Mouse (Mus musculus): Measurements from ENCODE around the gene Sppl3. TPM values are rescaled to one million over a fixed set of nuclear protein-coding genes. Genes with fewer than 3 reads are reported as not detected.

The Sppl3 gene
- polyA plus RNA-seq, 1 experiment from 2014 or later = 43.6 TPM

- Histone ChIP-seq H3K4me3 (ENCODE audit: low read depth, low read length) (peak overlapping the region; percentile 31), H3K27me3 (ENCODE audit: control insufficient read depth, insufficient read depth, low read length) (no peaks in the 10 kb centered on the region), H3K27ac (replicated peaks; ENCODE audit: low read depth, low read length) (no peak overlapping the region), H3K36me3 (replicated peaks; ENCODE audit: control insufficient read depth, insufficient read depth, low read depth, low read length) (no peaks in the 10 kb centered on the region), H3K9me3 (replicated peaks; ENCODE audit: control insufficient read depth, low read length) (no peaks in the 10 kb centered on the region), H3K4me2 (ENCODE audit: low read depth, low read length) (peak overlapping the region; percentile 63), H3K9ac (replicated peaks; ENCODE audit: low read length) (peak overlapping the region; percentile 35), H3K4me1 (ENCODE audit: control insufficient read depth, insufficient read depth, low read length) (no peaks in the 10 kb centered on the region)
- ATAC-seq (replicated peaks; ENCODE audit: insufficient number of reproducible peaks, low FRiP score, low TSS enrichment, low read depth) (0 out of 2 replicates have a peak, but pooled peaks have one; percentile 15), DNase-seq (ENCODE audit: low spot score) (no peak)
- WGBS = 22% methylated on average over 16 of the region's 16 CpGs
Observed at GRCm38 (mm10) chr5:114980122-114980748, 30.7 kb upstream of the Sppl3 start.

GRCm38 (mm10) chr5:114982001-114982400 is 28.9 kb upstream of the Sppl3 start:
- no peaks in the 10 kb centered on the region for H3K9me3 ChIP-seq (replicated peaks; ENCODE audit: control insufficient read depth, low read length)
- no peak for ATAC-seq (replicated peaks; ENCODE audit: insufficient number of reproducible peaks, low FRiP score, low TSS enrichment, low read depth)
- 46% methylated on average over 15 of the region's 15 CpGs for WGBS

GRCm38 (mm10) chr5:114985074-114985473 is 25.9 kb upstream of the Sppl3 start:
- H3K9me3 ChIP-seq (replicated peaks; ENCODE audit: control insufficient read depth, low read length) = no peaks in the 10 kb centered on the region
- no peaks in the 10 kb centered on the region for H3K36me3 ChIP-seq (replicated peaks; ENCODE audit: control insufficient read depth, insufficient read depth, low read depth, low read length)
- ATAC-seq (replicated peaks; ENCODE audit: insufficient number of reproducible peaks, low FRiP score, low TSS enrichment, low read depth) (no peak), DNase-seq (ENCODE audit: low spot score) (no peak)
- H3K4me3 ChIP-seq (ENCODE audit: low read depth, low read length) = no peak overlapping the region
- no peak overlapping the region for H3K9ac ChIP-seq (replicated peaks; ENCODE audit: low read length)
- no peaks in the 10 kb centered on the region for H3K4me1 ChIP-seq (ENCODE audit: control insufficient read depth, insufficient read depth, low read length)
- H3K27ac ChIP-seq (replicated peaks; ENCODE audit: low read depth, low read length) = no peak overlapping the region
- no peak overlapping the region for H3K4me2 ChIP-seq (ENCODE audit: low read depth, low read length)
- H3K27me3 ChIP-seq (ENCODE audit: control insufficient read depth, insufficient read depth, low read length) = no peaks in the 10 kb centered on the region

More at GRCm38 (mm10) chr5:114982001-114982400, 28.9 kb upstream of the Sppl3 start:
- Histone ChIP-seq H3K4me3 (ENCODE audit: low read depth, low read length) (no peak overlapping the region), H3K4me2 (ENCODE audit: low read depth, low read length) (no peak overlapping the region), H3K27me3 (ENCODE audit: control insufficient read depth, insufficient read depth, low read length) (no peaks in the 10 kb centered on the region), H3K9ac (replicated peaks; ENCODE audit: low read length) (no peak overlapping the region), H3K27ac (replicated peaks; ENCODE audit: low read depth, low read length) (no peak overlapping the region), H3K36me3 (replicated peaks; ENCODE audit: control insufficient read depth, insufficient read depth, low read depth, low read length) (no peaks in the 10 kb centered on the region), H3K4me1 (ENCODE audit: control insufficient read depth, insufficient read depth, low read length) (no peaks in the 10 kb centered on the region)
- DNase-seq (ENCODE audit: low spot score) = no peak

- H3K4me2 ChIP-seq (ENCODE audit: low read depth, low read length) = no peak overlapping the region
- no peak for DNase-seq (ENCODE audit: low spot score)
Observed at GRCm38 (mm10) chr5:114996447-114996846, 14.5 kb upstream of the Sppl3 start.

GRCm38 (mm10) chr5:114997327-114997726 is 13.6 kb upstream of the Sppl3 start:
- no peaks in the 10 kb centered on the region for H3K4me1 ChIP-seq (ENCODE audit: control insufficient read depth, insufficient read depth, low read length)
- H3K9me3 ChIP-seq (replicated peaks; ENCODE audit: control insufficient read depth, low read length) = no peaks in the 10 kb centered on the region
- no peaks in the 10 kb centered on the region for H3K36me3 ChIP-seq (replicated peaks; ENCODE audit: control insufficient read depth, insufficient read depth, low read depth, low read length)
- H3K9ac ChIP-seq (replicated peaks; ENCODE audit: low read length) = no peak overlapping the region
- WGBS = 67% methylated on average over 6 of the region's 6 CpGs
- no peaks in the 10 kb centered on the region for H3K27me3 ChIP-seq (ENCODE audit: control insufficient read depth, insufficient read depth, low read length)
- no peak overlapping the region for H3K4me3 ChIP-seq (ENCODE audit: low read depth, low read length)
- DNase-seq (ENCODE audit: low spot score) = no peak
- H3K27ac ChIP-seq (replicated peaks; ENCODE audit: low read depth, low read length) = no peak overlapping the region
- H3K4me2 ChIP-seq (ENCODE audit: low read depth, low read length) = no peak overlapping the region
- ATAC-seq (replicated peaks; ENCODE audit: insufficient number of reproducible peaks, low FRiP score, low TSS enrichment, low read depth) = no peak

More at GRCm38 (mm10) chr5:114996447-114996846, 14.5 kb upstream of the Sppl3 start:
- WGBS = 82% methylated on average over 16 of the region's 16 CpGs
- Histone ChIP-seq H3K4me3 (ENCODE audit: low read depth, low read length) (no peak overlapping the region), H3K4me1 (ENCODE audit: control insufficient read depth, insufficient read depth, low read length) (no peaks in the 10 kb centered on the region), H3K27ac (replicated peaks; ENCODE audit: low read depth, low read length) (no peak overlapping the region), H3K9ac (replicated peaks; ENCODE audit: low read length) (no peak overlapping the region), H3K9me3 (replicated peaks; ENCODE audit: control insufficient read depth, low read length) (no peaks in the 10 kb centered on the region), H3K27me3 (ENCODE audit: control insufficient read depth, insufficient read depth, low read length) (no peaks in the 10 kb centered on the region), H3K36me3 (replicated peaks; ENCODE audit: control insufficient read depth, insufficient read depth, low read depth, low read length) (no peaks in the 10 kb centered on the region)
- no peak for ATAC-seq (replicated peaks; ENCODE audit: insufficient number of reproducible peaks, low FRiP score, low TSS enrichment, low read depth)

- Histone ChIP-seq H3K27me3 (ENCODE audit: control insufficient read depth, insufficient read depth, low read length) (no peaks in the 10 kb centered on the region), H3K4me2 (ENCODE audit: low read depth, low read length) (no peak overlapping the region), H3K4me1 (ENCODE audit: control insufficient read depth, insufficient read depth, low read length) (no peaks in the 10 kb centered on the region), H3K27ac (replicated peaks; ENCODE audit: low read depth, low read length) (no peak overlapping the region), H3K36me3 (replicated peaks; ENCODE audit: control insufficient read depth, insufficient read depth, low read depth, low read length) (no peaks in the 10 kb centered on the region), H3K4me3 (ENCODE audit: low read depth, low read length) (no peak overlapping the region), H3K9me3 (replicated peaks; ENCODE audit: control insufficient read depth, low read length) (no peaks in the 10 kb centered on the region), H3K9ac (replicated peaks; ENCODE audit: low read length) (no peak overlapping the region)
- WGBS = 75% methylated on average over 2 of the region's 2 CpGs
- DNase-seq (ENCODE audit: low spot score) (no peak), ATAC-seq (replicated peaks; ENCODE audit: insufficient number of reproducible peaks, low FRiP score, low TSS enrichment, low read depth) (no peak)
Observed at GRCm38 (mm10) chr5:115000503-115000902, 10.4 kb upstream of the Sppl3 start.

GRCm38 (mm10) chr5:115001464-115001863 is 9.5 kb upstream of the Sppl3 start:
- Histone ChIP-seq H3K27ac (replicated peaks; ENCODE audit: low read depth, low read length) (no peak overlapping the region), H3K9ac (replicated peaks; ENCODE audit: low read length) (no peak overlapping the region), H3K36me3 (replicated peaks; ENCODE audit: control insufficient read depth, insufficient read depth, low read depth, low read length) (no peaks in the 10 kb centered on the region), H3K4me2 (ENCODE audit: low read depth, low read length) (no peak overlapping the region), H3K27me3 (ENCODE audit: control insufficient read depth, insufficient read depth, low read length) (no peaks in the 10 kb centered on the region), H3K4me3 (ENCODE audit: low read depth, low read length) (no peak overlapping the region), H3K4me1 (ENCODE audit: control insufficient read depth, insufficient read depth, low read length) (no peaks in the 10 kb centered on the region), H3K9me3 (replicated peaks; ENCODE audit: control insufficient read depth, low read length) (no peaks in the 10 kb centered on the region)
- ATAC-seq (replicated peaks; ENCODE audit: insufficient number of reproducible peaks, low FRiP score, low TSS enrichment, low read depth) (no peak), DNase-seq (ENCODE audit: low spot score) (no peak)
- WGBS = 65% methylated on average over 8 of the region's 8 CpGs

GRCm38 (mm10) chr5:115002781-115003180 is 8.2 kb upstream of the Sppl3 start:
- Histone ChIP-seq H3K36me3 (replicated peaks; ENCODE audit: control insufficient read depth, insufficient read depth, low read depth, low read length) (no peaks in the 10 kb centered on the region), H3K4me2 (ENCODE audit: low read depth, low read length) (no peak overlapping the region), H3K27ac (replicated peaks; ENCODE audit: low read depth, low read length) (no peak overlapping the region), H3K4me3 (ENCODE audit: low read depth, low read length) (no peak overlapping the region), H3K4me1 (ENCODE audit: control insufficient read depth, insufficient read depth, low read length) (no peaks in the 10 kb centered on the region), H3K9me3 (replicated peaks; ENCODE audit: control insufficient read depth, low read length) (no peaks in the 10 kb centered on the region), H3K27me3 (ENCODE audit: control insufficient read depth, insufficient read depth, low read length) (no peaks in the 10 kb centered on the region), H3K9ac (replicated peaks; ENCODE audit: low read length) (no peak overlapping the region)
- DNase-seq (ENCODE audit: low spot score) (no peak), ATAC-seq (replicated peaks; ENCODE audit: insufficient number of reproducible peaks, low FRiP score, low TSS enrichment, low read depth) (no peak)
- WGBS = 65% methylated on average over 6 of the region's 6 CpGs

Data from embryonic facial prominence, embryonic 11.5 days (tissue).